In genomic region chr10:127596321-127596941, GRCm38 (mm10) we compare ENCODE assay signal across 8 mouse cellular contexts. TPM values are rescaled to one million over a fixed set of nuclear protein-coding genes. Genes with fewer than 3 reads are reported as not detected.
A peak's percentile ranks its signal among the peaks of the same experiment; 100 is the strongest.
DNase-seq lines count a peak whose midpoint lies in the region; ATAC-seq lines count a peak whose summit lies in the region.

No protein-coding gene starts in this region.

- no peaks in the 10 kb centered on the region for H3K27me3 ChIP-seq in embryonic facial prominence, embryonic 10.5 days (replicated peaks; ENCODE audit: low read depth, poor library complexity, severe bottlenecking)
- no peaks in the 10 kb centered on the region for H3K27me3 ChIP-seq in intestine, embryonic 14.5 days (replicated peaks; ENCODE audit: control insufficient read depth, insufficient read depth, low read length)
- H3K27me3 ChIP-seq in midbrain, embryonic 16.5 days (ENCODE audit: control insufficient read depth, insufficient read depth, low read depth, low read length): no peaks in the 10 kb centered on the region

- no peak overlapping the region for H3K9ac ChIP-seq in intestine, embryonic 14.5 days (ENCODE audit: low read length)
- H3K9ac ChIP-seq in midbrain, embryonic 16.5 days (ENCODE audit: low read depth, low read length): no peak overlapping the region

- 75% methylated on average over 7 of the region's 7 CpGs for WGBS in embryonic facial prominence, embryonic 10.5 days
- WGBS in intestine, embryonic 14.5 days: 36% methylated on average over 7 of the region's 7 CpGs
- WGBS in midbrain, embryonic 16.5 days: 53% methylated on average over 7 of the region's 7 CpGs

- H3K4me3 ChIP-seq in embryonic facial prominence, embryonic 10.5 days: no peak overlapping the region
- H3K4me3 ChIP-seq in intestine, embryonic 14.5 days (ENCODE audit: low read depth, low read length): no peak overlapping the region
- no peak overlapping the region for H3K4me3 ChIP-seq in midbrain, embryonic 16.5 days (ENCODE audit: low read depth, low read length)

- 0 out of 2 replicates have a peak overlapping the region, but pooled peaks have one; percentile 26 for H3K27ac ChIP-seq in embryonic facial prominence, embryonic 10.5 days (replicated peaks)
- H3K27ac ChIP-seq in intestine, embryonic 14.5 days (ENCODE audit: low read depth): peak overlapping the region; percentile 57
- peak overlapping the region; percentile 48; the same call in 1 of the 2 replicates for H3K27ac ChIP-seq in midbrain, embryonic 16.5 days (ENCODE audit: low read length)

- peak; percentile 56 for DNase-seq in kidney, postnatal 10 days
- no peak for DNase-seq in kidney, postnatal 14 days
- DNase-seq in adrenal gland, postnatal 14 days: peak; percentile 57
- DNase-seq in embryonic facial prominence, embryonic 10.5 days (ENCODE audit: low spot score): no peak
- DNase-seq in intestine, embryonic 14.5 days (ENCODE audit: low spot score): no peak
- DNase-seq in thymus, postnatal 36 days: no peak
- no peak for DNase-seq in T-cell, adult 2 months (ENCODE audit: low spot score)

- peaks cover 62% of the 10 kb centered on the region for H3K4me1 ChIP-seq in embryonic facial prominence, embryonic 10.5 days
- peaks cover 70% of the 10 kb centered on the region for H3K4me1 ChIP-seq in intestine, embryonic 14.5 days (replicated peaks; ENCODE audit: control insufficient read depth, insufficient read depth, low read length)
- H3K4me1 ChIP-seq in midbrain, embryonic 16.5 days (ENCODE audit: control insufficient read depth, insufficient read depth, low read length): peaks cover 4% of the 10 kb centered on the region; the same call in 1 of the 2 replicates

- no peaks in the 10 kb centered on the region for H3K9me3 ChIP-seq in embryonic facial prominence, embryonic 10.5 days
- H3K9me3 ChIP-seq in intestine, embryonic 14.5 days (ENCODE audit: control insufficient read depth, low read length): no peaks in the 10 kb centered on the region
- no peaks in the 10 kb centered on the region for H3K9me3 ChIP-seq in midbrain, embryonic 16.5 days (replicated peaks; ENCODE audit: control insufficient read depth, low read length, poor library complexity, severe bottlenecking)

- no peak overlapping the region for H3K4me2 ChIP-seq in intestine, embryonic 14.5 days (ENCODE audit: low read length)
- no peak overlapping the region for H3K4me2 ChIP-seq in midbrain, embryonic 16.5 days (ENCODE audit: low read length)

- ATAC-seq in intestine, embryonic 14.5 days (replicated peaks; ENCODE audit: low FRiP score, low TSS enrichment, low read depth): 0 out of 2 replicates have a peak, but pooled peaks have one; percentile 20
- ATAC-seq in midbrain, embryonic 16.5 days: no peak

- peaks cover 94% of the 10 kb centered on the region for H3K36me3 ChIP-seq in embryonic facial prominence, embryonic 10.5 days (replicated peaks)
- H3K36me3 ChIP-seq in intestine, embryonic 14.5 days (ENCODE audit: control insufficient read depth, insufficient read depth, low read length): peaks cover 56% of the 10 kb centered on the region
- peaks cover 36% of the 10 kb centered on the region for H3K36me3 ChIP-seq in midbrain, embryonic 16.5 days (ENCODE audit: control insufficient read depth, insufficient read depth, low read length)

RNA-seq across cellular contexts. Expression of gene Lrp1, which starts 24.5 kb away (rescaled TPM):
- 138 and 201 TPM in 2 replicates for total RNA-seq in adrenal gland, postnatal 14 days (2021)
- polyA plus RNA-seq in embryonic facial prominence, embryonic 10.5 days (2016; fragmentation: Nextera tagmentation; extraction: Ambion mirVana): 66.6 and 70.6 TPM in 2 replicates
- polyA plus RNA-seq in intestine, embryonic 14.5 days (2014; fragmentation: Nextera tagmentation; extraction: Ambion mirVana): 92.1 and 96.6 TPM in 2 replicates
- polyA plus RNA-seq in midbrain, embryonic 16.5 days (2015; fragmentation: Nextera tagmentation; extraction: Ambion mirVana): 110 and 117 TPM in 2 replicates

RNA-seq across cellular contexts. Expression of gene Stat6, which starts 46.4 kb away (rescaled TPM):
- total RNA-seq in adrenal gland, postnatal 14 days (2021): 75.0 and 89.4 TPM in 2 replicates
- 10.4 and 11.5 TPM in 2 replicates for polyA plus RNA-seq in embryonic facial prominence, embryonic 10.5 days (2016; fragmentation: Nextera tagmentation; extraction: Ambion mirVana)
- 28.5 and 29.4 TPM in 2 replicates for polyA plus RNA-seq in intestine, embryonic 14.5 days (2014; fragmentation: Nextera tagmentation; extraction: Ambion mirVana)
- 4.4 and 5.4 TPM in 2 replicates for polyA plus RNA-seq in midbrain, embryonic 16.5 days (2015; fragmentation: Nextera tagmentation; extraction: Ambion mirVana)

Comparison
In these comparisons a context has a peak if more than half of its experiments do, and no peak if none do; other contexts are left out.
1. DNase-seq: peak in kidney, postnatal 10 days (single experiment) and adrenal gland, postnatal 14 days (single experiment); none in kidney, postnatal 14 days (single experiment), embryonic facial prominence, embryonic 10.5 days (single experiment), intestine, embryonic 14.5 days (single experiment), thymus, postnatal 36 days (0 of 2) and T-cell, adult 2 months (single experiment).
2. Peak in every context shown above with its lines, with median percentiles within 50 percentile points of each other: H3K27ac ChIP-seq.